Mouse (Mus musculus) liver (tissue): ENCODE data around the gene Ascl2.

Experiments used
- DNase-seq: peaks from one replicate; pipeline ENCODE4 v3.0.0-alpha.2; 2020; ENCODE audit warnings: mixed read lengths

Ascl2 gene

DNA sequence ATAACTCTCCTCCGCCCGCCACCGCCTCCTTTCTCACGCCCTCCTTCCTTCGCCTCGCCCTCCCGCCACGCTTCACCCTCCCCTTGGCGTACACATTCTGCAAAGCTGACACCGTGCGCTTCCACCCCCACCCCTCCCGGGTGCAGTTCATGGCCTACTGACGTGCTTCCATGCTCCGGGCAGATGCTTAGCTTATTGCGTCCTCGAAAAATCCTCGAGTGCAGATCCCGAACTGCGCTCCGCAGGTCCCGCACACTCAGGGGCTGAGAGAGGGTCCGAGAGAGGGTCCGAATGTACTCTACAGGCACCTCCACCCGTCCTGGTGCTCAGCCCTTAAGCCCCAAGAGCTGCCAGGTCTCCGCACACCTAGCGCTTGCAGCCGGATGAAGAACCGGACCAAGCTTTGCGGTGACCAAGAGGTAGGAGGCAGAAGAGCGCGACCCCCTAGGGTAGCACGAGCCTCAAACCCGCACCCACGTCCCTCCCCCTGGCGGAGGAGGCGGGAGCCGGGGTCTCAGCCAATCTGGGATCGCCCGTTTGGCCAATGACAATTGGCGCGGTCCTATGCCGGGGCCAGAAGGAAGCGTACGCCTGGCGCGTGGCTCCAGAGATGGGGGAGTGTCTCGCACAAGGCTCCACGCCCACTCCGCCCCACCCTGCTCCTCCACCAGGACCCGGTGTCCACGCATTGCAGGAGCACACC, at the start of gene Ascl2:
Gene Ascl2, minus strand, starts transcription at position 456 of the 703 bp plus-strand sequence.
- peak; percentile 32 for DNase-seq

DNA sequence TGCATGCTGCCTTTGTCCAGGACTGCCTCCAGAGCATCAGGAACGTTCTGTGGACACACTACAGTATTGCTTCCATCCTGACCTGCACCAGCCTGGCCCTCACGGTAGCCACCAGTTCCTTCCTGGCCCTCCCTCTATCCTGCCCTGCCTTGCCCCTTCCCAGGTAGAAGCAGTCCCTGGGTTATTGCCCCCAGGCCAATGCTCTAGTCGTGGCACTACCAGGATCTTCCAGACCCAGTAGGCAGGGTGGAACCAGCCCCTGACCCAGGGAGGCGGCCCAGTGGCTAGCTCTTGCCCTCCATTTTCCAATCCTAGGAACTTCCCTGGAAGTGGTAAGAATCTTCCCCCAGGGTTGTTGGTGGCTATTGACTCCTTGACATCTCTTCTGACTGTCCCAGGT, 48.1 kb upstream of the Ascl2 start:
- DNase-seq, result peak; percentile 4

DNA sequence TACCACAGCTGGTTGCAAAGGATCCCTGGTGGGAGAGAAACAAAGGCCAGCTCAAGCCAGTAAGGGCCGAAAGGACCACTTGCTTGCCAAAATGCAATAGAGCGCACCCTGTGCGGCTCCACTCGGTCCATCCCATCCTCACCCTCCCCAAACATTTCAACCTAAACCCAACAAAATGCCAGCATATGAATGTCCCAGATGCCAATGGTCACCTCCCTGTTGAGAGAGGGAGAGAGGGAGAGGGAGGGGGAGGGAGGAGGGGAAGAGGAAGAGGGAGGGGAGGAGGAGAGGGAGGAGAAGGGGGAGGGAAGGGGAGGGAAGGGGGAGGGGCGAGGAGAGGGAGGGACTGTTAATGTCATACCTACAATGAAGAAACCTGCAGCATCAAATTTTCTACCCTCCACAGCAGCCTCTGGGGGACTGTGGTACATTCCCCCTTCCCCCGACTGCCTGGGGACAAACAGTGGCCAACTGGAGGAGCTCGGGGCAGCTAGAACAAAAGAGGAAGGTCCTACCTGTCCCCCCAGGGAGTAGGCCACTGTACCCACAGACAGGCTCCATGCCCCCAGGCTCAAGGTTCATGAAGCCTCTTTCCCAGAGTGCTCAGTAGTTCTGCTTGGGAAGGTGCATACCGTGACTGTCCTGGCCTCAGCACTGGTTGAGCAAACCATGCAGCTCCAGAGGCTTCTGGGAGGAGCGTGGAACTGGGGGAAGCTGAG, 47.5 kb upstream of the Ascl2 start:
- peak; percentile 37 for DNase-seq

DNA sequence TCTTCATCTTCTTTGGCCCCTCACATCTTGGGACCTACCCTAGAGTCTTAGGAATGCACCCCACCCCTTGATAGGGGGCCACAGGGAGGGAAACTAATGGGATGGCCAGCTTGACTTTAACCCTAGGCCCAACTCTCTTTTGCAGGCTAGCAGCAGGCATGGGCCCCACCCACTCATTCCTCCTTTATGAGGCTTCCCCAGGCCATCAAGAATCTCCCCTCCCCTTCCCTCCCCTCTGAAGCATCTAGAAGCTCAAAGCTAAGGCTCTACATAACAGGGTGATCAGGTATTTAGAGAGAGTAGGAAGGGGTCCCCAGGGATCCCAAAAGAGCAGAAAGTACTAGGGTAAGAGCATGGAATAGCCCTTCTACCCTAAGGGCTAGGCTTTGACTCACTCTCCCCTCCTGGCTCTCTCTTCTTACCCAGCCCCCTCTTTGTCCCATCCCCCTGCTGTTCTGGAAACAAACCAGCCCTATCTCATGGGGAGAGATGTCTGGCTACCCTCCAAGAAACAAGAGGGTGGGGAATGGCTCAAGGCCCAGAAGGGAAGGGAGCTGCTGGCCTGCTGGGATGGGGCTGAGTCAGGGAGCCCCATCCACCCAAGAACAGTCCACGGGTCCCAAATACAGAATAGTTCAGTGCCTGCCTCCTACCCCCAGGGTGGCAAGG, 46.8 kb upstream of the Ascl2 start:
- DNase-seq, result peak; percentile 40

DNA sequence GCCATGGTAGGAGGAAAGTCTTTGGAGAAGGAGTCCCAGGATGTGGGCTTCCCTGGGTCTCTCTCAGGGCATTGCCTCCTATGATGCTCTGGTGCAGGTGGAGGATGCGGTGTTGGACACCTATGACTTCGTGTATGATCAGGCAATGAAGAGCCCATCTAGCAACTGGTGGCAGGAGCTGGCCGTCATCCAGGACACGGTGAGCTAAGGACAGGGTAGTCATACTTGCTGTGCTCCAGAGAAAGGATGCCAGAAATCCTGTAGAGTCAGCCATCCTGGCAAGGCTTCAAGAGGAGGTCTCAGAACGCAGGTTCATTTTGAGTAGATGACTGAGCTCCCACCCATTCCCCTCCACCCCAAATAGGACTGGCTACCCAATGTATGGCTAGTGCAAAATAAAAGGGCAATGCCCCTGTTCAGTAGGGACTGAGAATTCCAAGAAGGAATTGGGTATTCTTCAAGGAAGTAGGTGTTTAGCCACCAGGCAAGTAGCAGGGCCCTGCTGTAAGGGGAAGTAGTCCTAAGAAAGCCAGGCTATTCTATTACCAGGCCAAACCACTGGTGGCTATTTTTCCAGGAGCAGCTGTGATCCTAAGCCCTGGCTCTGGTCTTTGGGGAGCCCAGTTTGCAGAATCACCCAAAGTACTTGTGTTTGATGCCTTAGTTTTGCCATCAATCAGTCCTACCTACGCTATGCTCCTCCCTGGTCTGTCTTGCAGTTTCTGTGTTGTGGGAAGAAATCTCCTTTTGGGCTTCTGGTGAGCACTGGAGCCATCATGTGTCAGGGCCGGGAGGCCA, 46.0 kb upstream of the Ascl2 start:
- DNase-seq, result peak; percentile 9

DNA sequence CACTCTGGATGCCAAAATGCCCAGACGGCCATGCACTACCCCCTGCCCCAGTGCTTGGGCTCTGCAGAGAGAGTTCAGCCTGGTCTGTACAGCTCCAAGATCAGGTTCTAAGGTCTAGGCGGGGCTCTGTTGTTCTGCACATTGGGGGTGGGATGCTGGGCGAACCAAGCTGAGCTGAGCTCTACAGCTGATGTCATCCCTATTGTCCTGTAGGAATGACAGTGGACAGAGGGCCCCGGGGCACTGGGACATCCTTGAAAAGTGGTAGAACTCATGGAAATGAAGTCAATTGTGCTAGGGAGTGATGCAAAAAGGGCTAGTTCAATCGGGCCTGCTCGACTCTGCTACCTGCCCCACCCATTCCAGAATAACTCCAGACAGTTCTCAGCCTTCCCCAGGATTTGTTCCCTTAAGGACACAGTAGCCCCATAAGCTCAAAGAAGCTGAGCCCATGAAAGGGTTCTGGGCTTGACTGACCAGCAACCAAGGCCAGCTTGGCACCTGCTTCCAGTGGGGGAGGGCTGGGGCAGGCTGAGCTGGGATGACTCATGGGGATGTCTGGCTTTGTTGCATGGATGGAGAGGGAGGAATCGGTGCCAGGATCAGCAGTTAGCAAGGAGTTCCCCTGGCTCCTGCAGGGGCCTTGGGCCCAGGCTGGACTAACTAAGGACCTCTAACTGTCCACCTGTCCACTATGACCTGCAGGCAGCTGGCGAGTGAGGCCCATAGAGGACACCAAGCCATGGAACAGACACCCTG, 44.5 kb upstream of the Ascl2 start:
- peak; percentile 27 for DNase-seq

DNA sequence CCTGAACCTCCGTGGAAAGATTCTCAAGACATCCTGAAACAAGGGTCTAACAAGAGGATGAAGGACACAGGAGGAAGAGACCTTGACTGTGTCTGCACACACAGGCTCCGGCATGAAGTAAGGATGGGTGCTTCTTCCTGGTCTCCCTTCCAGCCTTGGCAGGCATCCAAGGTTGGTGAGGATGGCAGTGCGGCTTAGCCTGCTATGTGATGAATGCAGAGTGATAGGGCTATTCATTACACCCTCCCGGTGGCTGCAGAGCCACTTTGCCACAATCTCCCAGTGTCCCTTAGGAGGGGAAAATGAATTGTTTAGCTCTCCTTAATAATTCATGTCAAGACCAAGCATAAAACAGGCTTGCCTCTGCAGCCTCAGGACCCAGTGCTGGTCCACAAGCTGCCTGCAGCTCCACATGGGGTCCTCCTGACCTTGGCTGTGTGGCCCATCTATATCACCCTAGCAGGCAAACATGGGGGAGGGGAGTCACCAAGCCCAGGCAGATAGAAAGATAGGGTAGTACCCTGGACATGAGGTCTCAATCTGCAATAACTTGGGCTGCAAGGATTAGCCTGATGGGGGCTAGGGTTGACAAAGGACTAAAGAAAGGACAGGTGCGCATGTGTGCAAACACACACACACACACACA, 43.3 kb upstream of the Ascl2 start:
- DNase-seq, result peak; percentile 29

DNA sequence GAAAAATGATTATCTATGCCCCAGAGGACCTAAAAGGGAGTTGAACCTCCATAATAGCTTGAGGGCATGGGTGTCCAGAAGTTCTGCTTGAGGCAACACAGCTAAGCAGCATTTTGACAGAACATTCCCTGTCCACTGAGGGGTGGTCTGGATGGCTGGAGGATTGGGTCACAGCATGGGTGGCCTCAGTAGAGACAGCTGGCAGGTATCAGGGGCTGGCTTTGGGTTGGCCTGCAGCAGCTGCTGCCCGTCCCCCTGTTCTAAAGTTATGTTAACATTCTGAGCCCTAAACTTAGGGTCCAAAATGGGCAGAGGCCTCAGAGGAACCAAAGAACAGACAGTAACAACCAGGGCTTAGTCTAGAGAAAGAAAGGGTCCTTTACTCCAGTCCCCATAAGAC, 42.2 kb upstream of the Ascl2 start:
- no peak for DNase-seq

DNA sequence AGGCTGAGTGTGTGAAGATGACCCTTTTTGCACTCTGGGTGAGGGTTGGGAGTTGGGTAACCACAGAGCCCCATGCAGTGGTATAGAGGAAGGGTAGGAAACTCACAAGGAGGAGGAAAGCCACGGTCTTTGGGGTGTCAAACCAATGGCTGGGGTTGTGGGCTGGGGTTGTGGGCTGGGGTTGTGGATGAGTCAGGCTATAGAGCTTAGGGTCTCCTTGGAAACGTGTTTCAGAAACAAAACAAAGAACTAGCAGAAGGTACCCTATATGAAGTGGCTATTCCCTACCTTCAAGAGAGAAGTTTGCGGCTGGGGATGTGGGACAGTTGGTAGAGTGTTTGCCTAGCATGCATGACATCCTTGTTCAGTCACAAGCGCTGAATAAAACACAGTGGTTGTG, 40.9 kb upstream of the Ascl2 start:
- no peak for DNase-seq

DNA sequence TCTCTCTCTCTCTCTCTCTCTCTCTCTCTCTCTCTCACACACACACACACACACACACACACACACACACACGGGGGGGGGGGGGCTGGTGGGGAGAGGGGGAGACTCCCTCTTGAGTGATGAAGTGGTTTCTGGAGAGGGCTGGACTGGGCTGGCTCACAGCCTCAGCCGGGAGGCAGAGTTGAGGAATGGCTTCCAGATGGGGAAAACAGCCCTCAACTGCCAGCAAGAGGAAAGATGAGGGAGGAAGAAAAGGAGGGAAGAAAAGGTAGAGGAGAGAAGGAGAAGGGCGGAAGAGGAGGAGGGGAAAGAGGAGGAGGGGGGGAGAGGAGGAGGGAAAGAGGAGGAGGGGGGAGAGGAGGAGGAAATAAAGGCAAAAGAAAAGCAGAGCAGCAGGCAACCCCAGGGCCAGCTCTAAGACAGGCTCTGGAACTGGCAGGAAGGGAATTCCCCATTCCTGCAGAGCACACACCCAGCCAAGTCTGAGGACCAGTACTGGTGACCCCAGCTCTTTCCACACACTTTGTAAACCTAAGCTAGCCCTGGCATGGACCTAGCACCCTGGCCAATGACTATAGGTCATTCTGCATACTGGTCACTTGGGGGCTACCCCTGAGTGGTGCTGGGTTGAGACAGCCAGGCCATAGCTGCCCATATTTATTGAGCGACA, 40.1 kb upstream of the Ascl2 start:
- peak; percentile 40 for DNase-seq

DNA sequence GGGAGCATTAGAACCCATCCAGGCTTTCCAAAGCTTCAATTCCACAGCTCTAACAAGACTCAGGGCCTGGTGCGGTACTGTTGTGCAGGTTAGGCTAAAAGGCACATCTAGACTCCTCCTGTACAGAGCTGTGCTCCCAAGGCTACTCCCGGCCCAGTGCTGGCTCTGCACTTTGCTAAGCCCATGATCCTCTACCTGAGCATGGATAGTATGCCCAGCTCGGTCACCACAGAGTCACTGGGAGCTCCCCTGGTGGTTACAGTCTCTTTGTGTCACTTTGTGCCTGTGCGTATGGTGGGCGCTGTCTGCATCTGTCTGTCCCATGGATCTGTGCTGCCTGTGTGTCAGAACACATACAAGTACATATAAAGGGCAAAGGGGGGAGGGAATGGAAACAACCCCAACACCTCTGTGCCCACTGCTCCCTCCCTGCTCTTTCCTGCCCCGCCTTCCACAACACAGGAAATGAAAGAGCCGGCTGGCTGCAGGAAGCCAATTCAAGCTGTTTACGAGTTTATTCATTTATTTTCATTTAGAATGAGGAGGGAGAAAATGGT, 39.4 kb upstream of the Ascl2 start:
- DNase-seq, result peak; percentile 46

DNA sequence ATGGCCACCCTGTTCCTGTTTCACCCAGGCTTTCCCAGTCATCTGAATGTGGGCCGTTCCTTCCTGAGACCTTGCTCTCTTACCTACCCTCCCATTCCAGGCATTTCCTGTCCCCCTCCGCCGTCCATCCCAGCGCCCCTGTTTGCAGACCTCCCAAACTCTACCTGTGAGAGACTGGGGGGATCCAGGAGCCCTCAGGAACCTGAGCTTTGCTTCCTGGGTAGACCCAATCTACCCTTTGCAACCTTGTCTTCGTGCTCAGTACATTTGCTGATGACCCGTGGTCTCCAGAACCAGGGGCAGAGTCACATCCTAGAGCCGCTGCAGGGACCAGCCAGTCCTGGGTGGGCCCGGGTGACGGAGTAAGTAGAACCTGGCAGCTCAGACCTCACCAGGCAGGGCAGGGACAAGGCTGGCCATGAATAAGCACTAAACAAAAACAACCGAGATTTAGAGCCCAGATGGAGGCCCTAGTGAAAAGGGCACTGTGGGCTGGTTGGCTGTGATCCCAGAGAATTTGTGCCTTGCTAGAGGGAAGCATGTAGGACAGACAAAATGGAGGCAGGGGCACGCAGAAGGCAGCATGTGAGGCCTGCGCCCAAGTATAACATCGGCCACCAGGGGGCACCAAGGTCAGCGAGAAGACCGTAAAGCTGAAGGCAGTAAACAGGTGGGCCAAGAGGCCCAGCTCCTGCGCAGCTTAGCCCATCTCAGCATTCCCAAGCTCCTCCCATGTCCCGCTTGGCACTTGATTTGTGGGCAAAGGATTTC, 38.7 kb upstream of the Ascl2 start:
- peak; percentile 97 for DNase-seq

DNA sequence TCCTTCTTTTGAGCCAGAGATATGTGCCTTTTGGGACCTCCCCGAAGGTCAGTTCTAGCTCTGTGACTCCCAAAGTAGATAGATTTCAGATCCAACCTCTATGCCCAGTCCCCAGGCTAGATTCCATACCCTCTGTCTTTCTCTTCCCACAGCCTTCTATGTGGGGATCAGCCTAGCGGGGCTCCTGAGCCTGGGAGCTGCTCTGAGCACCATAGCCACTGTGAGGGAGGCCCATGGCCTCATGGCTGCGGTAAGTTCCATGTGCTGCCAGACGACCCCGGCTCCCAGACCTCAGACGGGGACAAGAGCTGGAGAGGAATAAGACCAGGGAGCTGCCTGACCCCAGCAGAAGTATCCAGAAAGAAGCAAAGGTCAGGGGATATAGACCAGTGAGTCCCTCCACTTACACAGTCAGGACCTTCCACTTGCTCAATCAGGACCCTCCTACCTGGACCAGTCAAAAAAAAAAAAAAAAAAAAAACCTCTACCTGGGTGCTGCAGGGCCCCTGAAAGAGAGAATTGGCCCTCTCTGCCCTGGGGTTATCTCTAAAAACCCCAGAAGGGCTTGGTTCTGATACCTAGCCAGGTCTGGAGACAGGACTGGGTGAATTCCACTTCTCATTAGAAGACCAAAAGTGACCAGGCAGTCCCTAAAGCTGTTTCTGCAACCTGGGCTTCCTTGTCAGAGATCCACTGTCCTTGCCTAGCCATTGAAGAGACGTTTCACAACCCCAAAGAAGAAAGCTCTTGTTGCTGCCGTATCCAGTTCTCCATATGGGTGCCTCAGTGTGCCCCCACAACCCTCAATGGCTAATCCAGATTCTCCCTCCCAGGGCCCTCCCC, 37.9 kb upstream of the Ascl2 start:
- DNase-seq, result peak; percentile 42

DNA sequence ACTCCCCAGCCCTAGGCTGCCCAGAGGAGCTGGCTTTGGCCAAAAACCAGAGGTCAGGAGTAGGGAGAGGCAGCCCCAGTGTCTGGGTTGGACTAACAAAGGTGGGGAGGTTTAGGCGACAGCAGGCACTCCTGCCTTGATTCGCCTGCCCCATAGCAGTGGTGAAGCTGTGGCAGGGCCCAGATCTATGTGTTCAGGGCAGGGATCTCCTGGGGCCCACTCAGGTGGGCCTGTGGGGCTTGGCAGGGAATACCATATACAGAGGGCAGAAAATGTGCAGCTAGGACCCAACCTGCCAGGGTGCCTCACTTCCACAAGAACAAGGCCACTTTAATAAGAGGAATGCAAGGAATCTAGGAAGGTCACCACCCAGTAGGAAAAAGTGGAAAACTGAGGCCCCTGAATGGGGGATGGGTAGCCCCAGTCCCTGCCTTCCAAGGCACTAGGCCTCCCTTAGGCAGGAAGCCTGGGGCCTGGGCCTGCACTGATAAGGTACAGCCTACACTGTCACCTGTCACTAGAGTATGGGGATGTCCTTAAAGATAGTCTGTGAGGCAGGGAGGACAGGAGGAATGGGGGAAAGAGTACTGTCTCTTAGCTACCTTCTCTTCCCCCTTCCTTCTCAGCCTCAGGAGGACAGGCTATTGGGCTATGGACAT, 37.2 kb upstream of the Ascl2 start:
- DNase-seq, result peak; percentile 93

DNA sequence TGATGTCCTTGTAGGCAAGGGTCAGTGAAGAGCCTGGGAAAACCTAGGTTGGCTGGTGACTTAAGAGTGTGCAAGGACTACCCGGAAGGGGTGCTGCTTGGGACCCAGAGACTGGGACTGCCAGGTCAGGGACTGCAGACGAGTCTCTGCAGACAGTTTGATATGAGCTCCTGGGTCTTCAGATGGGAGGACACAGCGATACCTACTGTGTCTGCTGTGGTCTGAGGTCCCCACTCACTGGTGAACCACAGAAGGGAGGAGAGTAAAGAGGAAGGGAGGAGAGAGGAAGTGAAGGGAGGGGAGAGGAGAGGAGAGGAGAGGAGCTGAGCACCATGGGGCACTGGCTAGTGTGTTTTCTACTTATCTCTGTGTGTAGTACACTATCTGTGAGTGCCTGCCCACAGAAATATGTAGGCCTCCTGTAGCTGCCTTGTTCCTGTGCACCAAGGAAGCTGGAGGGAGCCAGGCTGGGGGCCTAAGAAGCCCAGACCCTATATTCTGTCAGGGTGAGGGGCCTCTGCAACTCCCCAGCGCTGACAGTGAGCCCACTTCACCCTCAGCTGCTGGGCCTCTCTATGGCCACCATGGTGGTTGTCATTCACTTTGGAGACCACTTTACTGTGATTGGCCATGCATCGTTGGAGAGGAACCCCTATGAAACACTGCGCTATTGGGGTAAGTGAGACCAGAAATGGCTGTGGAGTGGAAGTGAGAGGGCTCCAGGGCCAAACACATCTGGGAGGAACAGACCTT, 36.5 kb upstream of the Ascl2 start:
- peak; percentile 81 for DNase-seq

DNA sequence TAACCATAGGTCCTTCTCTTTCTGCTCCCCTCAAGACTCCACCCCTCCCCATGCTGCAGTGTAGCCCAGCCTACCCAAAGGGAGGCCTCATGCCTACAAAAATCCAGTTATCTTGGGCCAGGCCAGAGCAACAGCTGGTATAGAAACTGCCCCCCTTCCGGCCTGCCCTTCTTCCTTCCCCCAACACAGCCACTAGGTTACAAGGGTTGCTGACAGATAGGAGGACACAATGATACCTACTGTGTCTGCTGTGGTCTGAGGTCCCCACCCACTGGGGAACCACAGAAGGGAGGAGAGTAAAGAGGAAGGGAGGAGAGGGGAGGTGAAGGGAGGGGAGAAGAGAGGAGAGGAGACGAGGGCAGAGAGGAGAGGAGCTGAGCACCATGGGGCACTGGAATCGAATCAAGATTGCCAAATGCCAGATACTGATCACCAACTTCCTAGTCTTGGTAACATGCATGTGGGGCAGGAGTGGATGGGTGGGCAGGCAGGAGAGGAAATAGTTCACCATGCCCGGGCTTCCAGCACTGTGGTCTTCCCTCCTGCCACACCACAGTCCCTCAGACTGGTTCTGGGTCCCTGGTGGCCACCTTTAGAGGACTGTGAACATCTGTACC, 35.8 kb upstream of the Ascl2 start, which contains the start of gene Tspan32:
Gene Tspan32, plus strand, starts transcription at position 320 of the 617 bp plus-strand sequence.
- DNase-seq, result peak; percentile 86

DNA sequence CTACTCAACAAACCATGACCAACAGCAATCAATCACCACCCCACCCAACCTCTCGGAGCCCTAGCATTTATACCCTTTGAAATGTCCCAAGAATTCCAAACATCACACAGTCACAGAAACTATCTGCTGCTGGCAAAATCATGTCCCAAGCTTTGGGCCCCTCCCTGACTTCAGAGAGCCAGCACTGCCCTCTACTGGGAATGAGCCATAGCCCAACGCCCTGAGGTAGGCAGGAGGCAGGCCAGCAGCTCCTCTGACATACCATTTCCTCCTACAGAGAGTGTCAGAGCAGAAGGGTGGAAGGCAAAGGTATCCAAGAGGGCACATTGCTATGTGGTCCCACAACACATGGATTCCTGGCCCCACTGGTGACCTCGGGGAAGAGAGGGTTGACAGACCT, 33.6 kb upstream of the Ascl2 start:
- DNase-seq, result peak; percentile 85
